Mouse (Mus musculus) adrenal gland, postnatal 4 days (tissue): Measurements from ENCODE around the gene Tulp1. TPM values are rescaled to one million over a fixed set of nuclear protein-coding genes. Genes with fewer than 3 reads are reported as not detected.
"Not testable (repeated sequence)": the region's sequence is repeated elsewhere in the genome, so short reads cannot be mapped to it uniquely, and the experiment has no call there.

Source experiments
- DNase-seq, 2 experiments: peaks; one replicate each; pipeline ENCODE4 v3.0.0; 2021 to 2022; ENCODE audit warnings: low spot score in 2 of 2, mixed read lengths in 2 of 2
- total RNA-seq, 2 experiments: library from RNA; stranded (reverse); gene quantifications; 2 replicates each; pipeline ENCODE4 v1.2.3; 2021

The Tulp1 gene
- total RNA-seq, 2 experiments from 2014 or later = 0.62 to 1.5 TPM

DNA sequence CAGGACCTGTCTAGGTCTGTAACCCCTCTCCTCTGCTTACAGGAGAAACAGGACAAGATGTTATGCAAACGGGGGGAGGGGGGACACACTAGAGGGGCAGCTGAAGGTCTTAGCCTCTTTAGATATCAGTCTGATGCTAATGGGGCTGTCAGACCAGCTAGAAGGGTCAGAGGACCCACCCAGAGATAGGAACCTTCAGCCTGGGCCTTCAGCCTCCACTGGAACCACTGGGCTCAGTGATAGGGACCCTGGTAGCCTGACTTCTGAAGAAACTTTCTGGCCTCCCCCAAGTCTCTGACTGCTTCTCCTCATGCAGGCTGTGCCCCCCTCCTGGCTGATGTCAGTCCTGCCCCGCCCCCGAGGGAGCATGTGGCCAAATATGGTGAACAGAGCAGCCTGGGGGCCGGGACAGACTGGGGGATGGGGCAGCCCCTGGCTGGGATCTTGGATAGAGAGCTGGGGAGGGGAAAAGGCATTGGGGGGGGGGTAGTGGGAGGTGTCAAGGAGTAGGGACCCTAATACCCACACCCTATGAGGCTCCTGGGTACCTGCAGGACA, 20.9 kb downstream of the Tulp1 start:
- no peak for DNase-seq

DNA sequence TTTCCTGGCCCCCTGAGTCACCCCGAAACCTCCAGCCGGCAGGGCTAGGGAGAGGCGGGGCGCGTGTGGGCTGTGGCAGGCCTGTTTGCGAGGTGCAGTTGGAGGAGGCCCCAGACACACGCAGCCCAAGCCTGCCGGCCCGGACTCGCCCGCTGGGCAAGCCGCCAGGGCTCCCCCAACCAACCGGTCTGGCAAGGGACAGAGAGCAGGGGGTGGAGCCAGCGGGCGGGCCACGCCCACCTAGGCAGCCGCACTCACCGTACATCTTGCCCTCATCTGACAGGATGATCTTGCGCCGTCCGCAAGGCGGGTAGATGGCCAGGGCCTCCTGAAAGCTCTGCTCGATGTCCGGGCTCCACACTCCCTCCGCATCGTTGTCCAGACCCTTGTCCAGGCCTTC, 23.9 kb downstream of the Tulp1 start:
- peak; percentile 53 to 59 for DNase-seq

DNA sequence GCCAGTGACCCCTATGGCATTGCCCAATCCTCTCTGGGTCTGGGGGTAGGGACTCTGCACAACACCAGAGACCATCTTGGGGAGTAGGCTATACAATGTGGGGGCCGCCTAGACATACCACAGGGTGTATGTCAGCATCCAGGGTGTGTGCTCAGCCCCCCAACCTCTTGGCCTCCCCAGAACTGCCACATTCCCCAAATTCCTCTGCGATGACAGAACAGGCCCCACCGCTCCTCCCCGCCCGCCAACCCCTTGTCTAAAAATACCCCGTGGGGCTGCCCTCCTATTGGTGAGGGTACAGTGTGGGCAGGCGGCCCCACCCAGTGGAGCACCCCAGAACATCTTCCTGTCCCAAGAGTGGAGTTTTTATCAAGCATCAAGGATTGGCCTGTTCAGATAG, 24.4 kb downstream of the Tulp1 start:
- no peak for DNase-seq

DNA sequence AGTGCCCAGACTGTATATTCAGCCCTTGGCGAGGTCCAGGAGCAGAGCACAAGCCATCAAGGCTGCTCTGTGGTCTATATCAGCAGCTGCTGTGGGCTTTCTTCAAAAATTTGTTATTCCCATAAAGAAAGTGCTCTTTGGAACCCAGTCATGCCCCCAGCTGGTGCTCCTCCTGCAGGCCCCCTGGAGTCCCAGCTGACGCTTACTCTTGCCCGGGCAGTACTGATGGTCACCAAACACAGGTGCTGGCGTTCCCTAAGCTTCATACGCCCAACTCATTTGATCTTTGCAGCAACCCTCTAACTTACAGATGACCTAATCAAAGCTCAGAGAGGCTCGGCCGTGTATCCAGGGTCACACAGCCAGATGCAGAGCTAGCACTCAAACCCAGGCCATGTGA, 27.5 kb downstream of the Tulp1 start:
- DNase-seq = no peak

DNA sequence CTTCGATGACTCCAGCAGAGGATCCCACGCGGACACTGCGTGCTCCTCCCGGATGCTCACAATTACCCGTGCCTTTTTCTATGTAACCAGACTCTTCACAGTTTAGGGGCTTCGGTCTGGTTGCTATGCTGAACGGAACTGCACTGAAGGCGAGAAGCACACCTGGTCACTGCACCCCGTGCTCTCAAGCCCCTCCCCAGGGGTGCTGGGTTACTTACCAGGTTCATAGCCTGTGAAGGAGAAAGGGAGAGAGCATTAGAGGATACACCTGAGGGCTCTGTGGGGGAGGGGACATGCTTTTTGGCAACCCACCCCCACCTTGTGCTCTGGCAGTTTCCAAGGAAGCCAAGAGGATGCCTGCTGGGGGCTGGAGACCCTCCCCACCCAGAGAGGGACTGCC, 29.8 kb downstream of the Tulp1 start:
- no peak for DNase-seq

DNA sequence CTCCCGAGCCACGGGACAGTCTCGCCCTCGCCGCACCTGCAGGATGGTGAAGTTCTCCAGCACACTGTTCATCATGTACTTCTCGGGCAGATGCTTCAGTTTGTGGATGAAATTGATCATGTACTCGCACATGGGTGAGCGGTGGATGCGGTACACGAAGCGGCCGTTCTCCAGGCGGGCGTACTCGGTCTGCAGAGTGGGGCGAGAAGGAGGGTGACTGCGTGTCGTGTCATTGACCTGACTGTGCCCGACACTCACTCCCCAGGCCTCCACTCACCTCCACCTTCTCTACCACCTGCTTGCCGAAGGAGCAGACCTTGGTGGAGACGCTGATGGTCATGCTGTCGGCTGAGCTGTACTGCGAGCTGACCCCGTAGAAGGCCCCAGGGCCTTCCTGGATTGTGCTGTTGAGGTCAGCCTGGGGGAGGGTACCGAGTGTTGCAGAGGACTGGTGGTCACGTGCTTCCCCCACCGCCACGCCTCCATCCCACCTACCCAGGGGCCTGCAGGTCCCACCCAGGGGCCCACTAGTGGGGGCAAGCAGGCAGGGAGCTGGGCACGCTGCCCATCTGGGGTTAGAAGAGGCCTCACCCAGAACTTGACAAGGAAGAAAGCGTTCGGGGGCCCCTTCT, 32.0 kb downstream of the Tulp1 start:
- no peak for DNase-seq

DNA sequence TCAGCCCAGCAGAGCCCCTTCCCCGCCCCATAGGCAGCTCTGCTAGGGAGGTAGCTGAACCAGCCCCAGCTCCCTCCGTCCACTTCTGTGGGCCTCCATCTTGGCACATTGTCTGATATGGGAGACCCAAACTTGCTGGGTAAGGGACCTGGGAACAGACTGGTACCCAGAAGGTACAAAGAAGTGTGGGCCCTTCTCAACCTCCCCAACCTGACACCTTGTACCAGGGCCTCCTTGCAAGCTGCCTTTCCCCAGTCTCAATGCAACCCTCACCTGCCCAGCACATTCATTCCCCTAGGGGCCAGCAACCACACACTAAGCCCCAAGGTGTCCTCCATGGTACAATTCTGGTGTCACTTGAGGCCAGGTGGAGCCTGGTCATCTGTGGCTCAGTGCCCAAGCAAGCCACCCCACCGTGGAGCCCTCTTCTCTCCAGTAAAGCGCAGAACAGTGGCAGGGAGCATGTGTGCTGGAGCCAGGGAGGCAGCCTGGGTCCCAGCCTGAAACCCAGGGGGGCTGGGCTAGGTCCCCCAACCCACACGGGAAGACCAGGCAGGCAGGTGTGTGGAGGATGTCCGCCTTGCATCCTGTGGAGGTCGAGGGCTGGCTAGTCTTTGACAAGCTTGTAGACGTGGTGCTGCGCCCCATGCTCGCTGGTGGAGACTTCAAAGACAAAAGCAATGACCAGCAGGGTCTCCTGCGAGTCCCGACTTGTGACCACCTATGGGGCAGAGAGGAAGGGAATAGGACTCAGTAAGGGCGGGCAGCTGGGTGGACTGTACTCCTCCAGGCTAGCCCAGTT, 32.7 kb downstream of the Tulp1 start:
- no peak for DNase-seq

DNA sequence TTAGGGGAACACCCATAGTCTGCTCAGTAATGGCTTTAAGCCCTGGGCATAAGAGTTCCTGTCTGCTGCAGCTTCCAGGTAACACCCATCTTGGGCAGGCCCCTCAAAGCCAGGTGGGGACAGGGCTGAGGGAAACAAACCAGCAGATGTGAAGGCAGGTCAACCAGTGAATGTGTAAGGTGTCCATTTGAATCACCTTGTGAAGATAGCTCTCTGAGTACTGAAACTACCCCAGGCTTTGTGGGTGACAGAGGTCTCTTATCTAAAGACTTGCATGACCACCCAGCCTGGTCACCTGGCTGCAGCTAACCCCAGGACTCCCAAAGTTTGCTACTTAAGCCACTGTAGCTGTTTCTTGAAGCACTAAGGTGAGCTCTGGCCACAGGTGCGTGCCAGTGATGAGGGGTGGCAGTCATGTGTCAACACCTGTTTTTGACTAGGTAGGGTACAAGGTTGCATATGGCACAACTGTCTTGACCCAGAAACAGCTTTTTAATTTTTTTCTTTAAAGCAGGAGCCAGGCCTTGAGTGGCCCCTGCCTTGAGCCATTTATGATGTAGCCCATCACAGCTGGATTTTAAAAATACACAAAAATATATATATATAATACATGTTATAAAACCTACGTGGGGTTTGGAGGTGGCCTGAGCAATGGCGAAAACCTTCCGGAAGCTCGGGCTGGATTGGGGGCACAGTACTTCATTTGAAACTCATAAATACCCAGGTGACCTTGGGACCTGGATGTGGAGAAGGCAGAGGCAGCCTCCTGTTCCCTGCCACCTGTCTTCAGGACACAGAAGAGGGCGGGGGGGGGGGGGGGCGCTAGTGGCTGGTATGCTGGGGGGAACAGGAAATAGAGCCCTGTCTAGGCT, 33.5 kb downstream of the Tulp1 start:
- no peak for DNase-seq

DNA sequence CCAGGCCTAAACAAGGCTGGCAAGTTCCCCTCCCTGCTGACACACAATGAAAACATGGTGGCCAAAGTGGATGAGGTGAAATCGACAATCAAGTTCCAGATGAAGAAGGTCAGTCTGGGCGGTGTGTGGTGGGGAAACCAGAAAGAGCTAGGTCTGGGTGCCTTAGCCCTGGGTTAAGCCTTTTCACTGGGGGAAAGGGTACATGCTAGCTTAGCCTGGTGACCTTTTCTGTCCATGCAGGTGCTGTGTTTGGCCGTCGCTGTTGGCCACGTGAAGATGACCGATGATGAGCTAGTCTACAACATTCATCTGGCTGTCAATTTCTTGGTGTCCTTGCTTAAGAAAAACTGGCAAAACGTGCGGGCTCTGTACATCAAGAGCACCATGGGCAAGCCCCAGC, 34.4 kb downstream of the Tulp1 start:
- not testable (repeated sequence) for DNase-seq

DNA sequence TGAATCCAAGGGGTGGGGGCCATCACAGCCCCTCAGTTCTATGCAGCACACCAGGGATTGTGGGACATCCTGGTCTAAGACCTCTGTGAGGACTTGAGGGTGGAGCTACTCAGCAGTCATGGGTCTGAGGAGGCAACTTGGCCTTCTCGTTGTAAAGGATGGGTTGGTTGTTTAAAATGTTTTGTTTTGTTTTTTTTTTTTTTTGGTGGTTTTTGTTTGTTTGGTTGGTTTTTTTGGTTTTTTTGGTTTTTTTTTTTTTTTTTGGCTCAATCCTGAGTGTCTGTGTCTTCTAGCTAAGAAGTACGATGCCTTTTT, 34.8 kb downstream of the Tulp1 start:
- DNase-seq = no peak

DNA sequence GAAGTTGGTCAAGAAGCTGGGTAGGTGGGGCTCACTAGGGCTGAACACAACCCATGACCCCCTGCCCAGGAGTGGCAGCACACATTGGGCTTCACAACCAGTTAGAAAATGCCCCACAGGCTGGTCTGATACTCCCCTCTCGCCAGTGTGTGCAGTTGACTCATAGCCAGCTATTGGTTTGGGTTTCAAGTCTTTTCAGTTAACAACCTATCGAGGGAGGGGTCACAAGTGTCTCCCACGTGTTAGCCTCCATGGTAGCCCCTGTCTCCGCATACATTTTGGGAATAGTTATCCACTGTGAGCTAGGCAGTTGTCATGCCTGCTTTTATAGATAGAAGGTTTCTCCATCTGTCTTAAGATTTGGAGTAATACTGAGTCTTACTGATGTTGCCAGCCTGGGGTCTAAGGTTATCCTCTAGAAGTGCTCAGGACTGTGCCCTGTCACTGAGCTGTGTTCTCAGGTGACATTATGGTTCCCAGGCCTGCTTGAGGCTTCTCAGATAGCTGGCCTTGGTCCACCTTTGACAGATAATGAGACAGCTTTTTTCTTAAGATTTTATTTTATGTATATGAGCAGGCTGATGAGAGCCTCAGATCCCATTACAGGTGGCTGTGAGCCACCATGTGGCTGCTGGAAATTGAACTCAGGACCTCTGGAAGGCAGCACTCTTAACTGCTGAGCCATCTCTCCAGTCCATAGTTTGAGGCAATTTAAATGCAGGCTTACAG, 35.4 kb downstream of the Tulp1 start:
- no peak for DNase-seq

DNA sequence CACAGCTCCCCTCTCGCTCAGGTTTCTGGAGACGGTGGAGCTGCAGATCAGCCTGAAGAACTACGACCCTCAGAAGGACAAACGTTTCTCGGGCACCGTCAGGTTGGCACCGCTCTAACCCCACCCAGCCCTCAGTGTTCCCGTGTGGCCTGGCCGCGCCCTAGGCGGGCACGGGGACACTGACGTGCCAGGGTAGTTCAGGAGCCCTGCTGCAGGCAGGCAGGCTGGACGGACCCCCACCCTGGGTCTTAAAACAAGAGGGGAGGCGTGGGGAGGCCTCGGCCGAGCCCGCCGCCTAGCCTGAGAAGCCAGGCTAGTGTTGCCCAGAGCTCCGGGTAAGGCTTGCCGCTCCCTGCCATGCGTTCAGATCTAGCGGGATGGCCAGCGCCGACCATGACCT, 36.1 kb downstream of the Tulp1 start:
- DNase-seq = peak in 1 of 2 experiments; percentile 35

DNA sequence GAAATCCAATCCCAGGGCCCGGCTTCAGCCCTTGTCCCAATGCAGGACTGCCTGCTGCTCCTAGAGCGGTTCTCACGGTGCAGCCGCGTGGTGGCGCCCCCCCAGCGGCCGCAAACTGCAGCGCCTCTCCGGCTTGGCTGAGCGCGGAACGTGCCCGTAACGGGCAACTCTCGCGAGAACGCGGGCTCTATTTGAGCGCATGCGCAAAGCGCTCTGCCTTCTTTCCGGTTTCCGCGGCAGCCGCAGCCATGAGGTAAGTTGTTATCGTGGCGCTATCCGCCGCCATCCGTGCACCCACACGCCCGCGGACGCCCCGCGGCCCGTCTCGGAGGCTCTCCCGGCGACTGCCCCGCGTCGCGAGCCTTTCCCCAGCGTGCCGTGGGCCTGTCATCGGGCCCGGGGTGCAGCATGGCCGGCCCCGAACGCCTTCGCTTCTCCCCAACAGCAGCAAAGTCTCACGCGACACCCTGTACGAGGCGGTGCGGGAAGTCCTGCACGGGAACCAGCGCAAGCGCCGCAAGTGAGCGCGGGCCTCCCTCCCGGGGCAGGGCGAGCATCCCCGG, 36.6 kb downstream of the Tulp1 start, which contains the start of gene Rpl10a:
TSS of gene Rpl10a (plus strand) at position 106 of the 563 bp plus-strand sequence.
- DNase-seq = peak; percentile 90 to 99

DNA sequence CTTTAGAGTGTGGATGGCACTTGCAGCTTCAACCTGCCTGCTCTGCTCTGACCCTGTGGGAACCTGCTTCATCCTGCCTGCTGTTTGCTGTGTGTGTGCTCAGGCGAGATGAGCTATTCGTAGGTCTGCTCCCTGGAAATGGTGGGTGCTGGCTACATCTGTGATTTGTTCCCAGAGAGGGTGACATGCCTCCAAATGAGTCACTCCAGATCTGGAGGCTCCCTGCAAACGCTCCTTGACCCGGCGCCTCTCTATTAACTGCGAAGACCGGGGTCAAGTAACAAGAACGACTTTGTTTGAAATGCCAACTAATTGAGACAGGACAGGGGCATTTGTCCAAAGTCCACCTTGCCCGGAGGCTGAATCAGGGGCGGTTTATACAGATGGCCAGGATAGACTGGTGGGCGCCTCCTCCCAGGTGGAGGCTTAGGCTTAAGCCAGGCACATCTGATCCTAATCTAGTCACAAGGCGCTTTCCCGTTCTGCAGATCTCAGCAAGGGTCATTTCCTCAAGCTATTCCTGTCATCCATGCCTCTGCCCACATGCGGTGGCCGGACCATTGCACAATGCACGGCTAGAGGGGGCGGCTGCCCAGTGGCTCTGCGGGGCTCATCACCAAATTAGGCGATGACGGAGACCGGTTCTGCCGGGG, 37.2 kb downstream of the Tulp1 start:
- no peak for DNase-seq

DNA sequence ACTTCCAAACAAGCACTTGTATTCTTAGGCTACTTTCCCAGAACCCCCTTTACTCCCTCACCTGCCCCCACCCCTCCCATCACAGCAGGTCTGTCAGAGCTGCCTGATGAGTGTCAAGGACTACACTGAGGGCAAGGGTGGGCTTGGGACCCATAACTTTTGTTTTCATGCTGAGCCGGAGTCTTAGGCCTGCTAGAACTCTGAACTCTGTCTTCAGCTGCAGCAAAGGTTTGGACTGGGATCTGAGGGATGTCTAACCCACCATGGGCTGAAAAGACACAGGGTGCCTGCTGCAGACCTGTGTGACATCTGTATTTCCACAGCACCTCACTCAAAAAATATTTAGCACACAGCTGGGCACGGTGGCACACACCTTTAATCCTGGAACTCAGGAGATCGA, 38.1 kb downstream of the Tulp1 start:
- DNase-seq = no peak

DNA sequence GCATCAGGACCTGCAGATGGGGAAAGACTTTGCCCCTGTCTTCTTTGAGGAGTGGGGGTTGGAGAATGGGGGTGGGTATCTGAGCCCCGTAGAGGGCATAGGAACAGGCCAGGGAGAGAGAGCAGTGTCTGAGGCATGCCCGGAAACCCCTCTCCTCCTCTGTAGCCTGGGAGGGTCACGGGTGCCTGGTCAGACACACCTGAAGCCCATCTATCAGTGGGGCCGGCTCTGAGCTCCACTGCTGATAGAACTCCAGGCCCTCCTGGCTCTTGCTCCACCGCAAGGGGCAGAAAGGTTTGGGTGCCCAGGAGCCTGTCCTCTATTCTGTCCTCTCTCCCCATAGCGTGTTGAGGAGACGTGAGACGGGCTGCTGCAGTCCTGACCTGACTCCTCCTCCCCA, 39.3 kb downstream of the Tulp1 start:
- DNase-seq = no peak

DNA sequence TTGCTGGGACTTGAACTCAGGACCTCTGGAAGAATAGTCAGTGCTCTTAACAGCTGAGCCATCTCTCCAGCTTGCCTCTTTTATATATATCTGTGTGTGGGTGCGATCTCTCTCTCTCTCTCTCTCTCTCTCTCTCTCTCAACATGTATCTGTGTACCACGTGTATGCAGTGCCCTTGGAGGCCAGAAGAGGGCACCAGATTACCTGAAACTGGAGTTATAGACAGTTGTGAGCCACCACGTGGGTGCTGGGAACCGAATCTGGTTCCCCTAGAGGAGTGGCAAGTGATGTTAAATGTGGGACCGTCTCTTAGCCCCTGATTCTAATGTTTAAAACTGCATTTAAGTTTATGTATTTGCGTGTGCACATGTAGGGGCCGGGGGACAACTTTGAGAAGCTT, 40.6 kb downstream of the Tulp1 start:
- not testable (repeated sequence) for DNase-seq

DNA sequence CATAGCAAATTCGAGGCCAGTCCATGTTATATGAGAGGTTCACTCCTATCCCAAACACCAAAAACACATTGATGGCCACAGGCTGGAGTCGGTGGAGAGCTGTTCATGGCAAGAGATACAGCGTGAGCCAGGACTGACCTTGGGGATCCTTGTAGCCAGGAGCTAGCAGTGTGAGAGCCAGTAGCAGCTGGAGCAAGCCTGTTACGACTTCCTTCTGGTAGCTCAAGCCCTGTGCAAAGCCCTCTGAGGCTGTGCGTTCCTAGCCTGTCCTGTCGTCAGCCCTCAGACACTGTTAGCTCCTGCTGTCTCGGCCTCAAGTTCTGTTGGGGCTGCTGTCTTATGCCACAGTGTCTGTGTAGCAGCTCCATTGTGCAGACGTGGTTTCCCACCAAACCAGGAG, 41.2 kb downstream of the Tulp1 start:
- DNase-seq = no peak

DNA sequence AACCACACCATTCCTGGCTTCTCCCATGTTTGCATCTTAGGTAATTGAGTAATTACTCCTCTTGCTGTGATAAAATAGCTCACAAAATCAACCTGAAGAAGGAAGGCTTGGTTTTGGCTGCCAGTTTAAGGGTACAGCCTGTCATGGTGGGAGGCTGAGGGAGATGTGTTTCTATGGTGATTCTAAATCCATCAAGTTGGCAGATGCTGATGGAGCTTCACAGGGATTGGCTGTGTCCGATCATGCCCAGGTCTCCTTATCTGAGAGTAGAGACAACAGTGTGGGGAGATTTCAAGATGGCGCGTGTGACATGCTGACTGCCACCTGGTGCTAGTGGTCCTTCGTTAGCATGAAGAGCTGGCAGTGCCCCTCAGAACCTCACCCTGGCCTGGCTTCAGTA, 43.3 kb downstream of the Tulp1 start:
- DNase-seq = no peak

DNA sequence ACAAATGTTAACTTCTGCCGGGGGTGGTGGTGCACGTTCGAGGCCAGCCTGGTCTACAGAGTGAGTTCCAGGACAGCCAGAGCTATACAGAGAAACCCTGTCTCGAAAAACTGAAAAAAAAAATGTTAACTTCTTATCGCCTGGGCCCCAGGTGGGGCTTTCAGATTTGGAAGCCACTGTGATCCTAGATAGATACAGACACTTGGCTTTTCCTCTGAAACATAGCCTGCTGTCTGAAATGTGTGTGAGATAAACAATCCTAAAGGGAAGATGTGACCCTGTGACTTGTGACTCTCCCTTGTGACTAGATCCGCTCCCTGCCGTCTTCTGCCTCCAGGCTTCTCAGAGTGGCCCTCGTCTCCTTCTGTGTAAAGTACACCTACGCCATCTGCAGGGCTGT, 47.3 kb downstream of the Tulp1 start:
- DNase-seq = no peak
